Mouse (Mus musculus): ENCODE results near the gene S100a14.

DNA sequence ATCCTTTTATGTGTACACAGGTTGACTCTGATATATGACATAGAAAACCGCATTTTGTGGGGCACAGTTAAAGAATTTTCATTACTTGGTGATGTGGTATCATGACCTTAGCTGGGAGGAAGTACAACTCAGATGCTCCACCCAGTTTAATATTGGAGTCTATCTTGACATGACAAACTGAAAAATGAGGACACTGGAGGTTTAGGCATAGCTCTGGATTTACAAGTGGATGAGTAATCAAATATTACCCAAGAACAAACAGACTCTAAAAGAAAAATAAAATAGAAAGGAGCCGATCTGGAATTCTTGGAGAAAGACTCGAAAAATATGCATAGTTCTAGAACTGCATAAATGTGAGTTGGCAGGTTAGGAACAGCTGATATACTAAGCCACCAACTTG is 48.7 kb downstream of the S100a14 start:
- no peak for TF ChIP-seq CTCF (IDR thresholded peaks at IDR 0.05; ENCODE audit: low read depth, low read length)
- no peak for TF ChIP-seq POLR2A (IDR thresholded peaks at IDR 0.05; ENCODE audit: extremely low read depth, insufficient read depth, low read length)
